Mouse (Mus musculus) hindbrain, embryonic 15.5 days (tissue): ENCODE data around the gene Ankrd33b. TPM values are rescaled to one million over a fixed set of nuclear protein-coding genes. Genes with fewer than 3 reads are reported as not detected.

ENCODE experiments used
- ATAC-seq: fragments of 200-750 bp; cut with Nextera tagmentation; 2 replicates; pipeline ENCODE4 v1.8.0; 2017; ENCODE audit warnings: low read depth, moderate number of reproducible peaks, moderate TSS enrichment; ENCODE audit not compliant: low FRiP score
- H3K27ac ChIP-seq: fragments of 300-500 bp; sonication (generic); replicated peaks from 2 replicates; pipeline ENCODE4 v1.5.1; 2015; ENCODE audit warnings: mild to moderate bottlenecking, inconsistent platforms
- H3K27me3 ChIP-seq: fragments of 300-500 bp; sonication (generic); 2 replicates; pipeline ENCODE4 v1.6.1; 2015; ENCODE audit warnings: control low read depth, inconsistent platforms
- H3K36me3 ChIP-seq: fragments of 300-500 bp; sonication (generic); 2 replicates; pipeline ENCODE4 v1.6.1; 2015; ENCODE audit warnings: control low read depth, inconsistent platforms
- H3K4me1 ChIP-seq: fragments of 300-500 bp; sonication (generic); replicated peaks from 2 replicates; pipeline ENCODE4 v1.6.1; 2015; ENCODE audit warnings: control low read depth, inconsistent platforms
- H3K4me2 ChIP-seq: fragments of 300-500 bp; sonication (generic); 2 replicates; pipeline ENCODE4 v1.6.1; 2015; ENCODE audit warnings: moderate library complexity, mild to moderate bottlenecking, inconsistent platforms
- H3K4me3 ChIP-seq: fragments of 300-500 bp; sonication (generic); 2 replicates; pipeline ENCODE4 v1.5.1; 2015; ENCODE audit warnings: mild to moderate bottlenecking, inconsistent platforms
- H3K9ac ChIP-seq: fragments of 300-500 bp; sonication (generic); 2 replicates; pipeline ENCODE4 v1.6.1; 2015; ENCODE audit warnings: inconsistent platforms
- H3K9me3 ChIP-seq: fragments of 300-500 bp; sonication (generic); 2 replicates; pipeline ENCODE4 v1.6.1; 2016; ENCODE audit warnings: control low read depth, inconsistent platforms
- WGBS: fragments of 180-500 bp; shearing (Covaris S2); methylation state at CpG from one replicate; pipeline ENCODE4 v1.1.7; 2015; 5-methylcytosine and 5-hydroxymethylcytosine counted together
- polyA plus RNA-seq: library from polyadenylated mRNA; unstranded; fragments of >200 nt; fragmentation: Nextera tagmentation; extraction: Ambion mirVana; gene quantifications from 2 replicates; pipeline ENCODE4 v1.2.1, GENCODE M21; 2015

The Ankrd33b gene
- polyA plus RNA-seq, 1 experiment from 2014 or later = 1.0 TPM

DNA sequence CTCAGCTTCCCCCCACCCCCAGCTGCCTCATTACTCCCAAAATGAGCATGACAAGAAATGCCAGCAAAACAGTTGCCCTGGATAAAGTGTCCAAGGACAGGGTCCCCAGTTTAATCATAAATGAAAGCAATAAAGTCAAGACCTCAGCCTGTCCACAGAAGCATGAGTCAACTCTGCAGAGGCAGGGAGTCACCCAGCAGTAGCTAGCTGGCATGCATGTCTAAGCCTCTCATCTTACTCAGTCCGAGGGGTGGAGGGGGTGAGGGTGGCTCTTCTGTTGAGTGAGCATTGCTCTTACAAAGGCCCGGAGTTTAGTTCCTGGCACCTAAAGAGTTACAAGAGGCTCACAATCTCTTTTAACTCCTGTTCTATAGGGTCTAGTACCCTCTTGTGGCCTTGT lies 55.5 kb downstream of the Ankrd33b start:
- Histone ChIP-seq H3K9ac (no peak overlapping the region), H3K4me1 (no peaks in the 10 kb centered on the region), H3K4me3 (no peak overlapping the region), H3K4me2 (no peak overlapping the region), H3K27me3 (no peaks in the 10 kb centered on the region), H3K36me3 (no peaks in the 10 kb centered on the region), H3K9me3 (no peaks in the 10 kb centered on the region), H3K27ac (no peak overlapping the region)
- no peak for ATAC-seq
- WGBS = 78% methylated on average over 2 of the region's 2 CpGs

DNA sequence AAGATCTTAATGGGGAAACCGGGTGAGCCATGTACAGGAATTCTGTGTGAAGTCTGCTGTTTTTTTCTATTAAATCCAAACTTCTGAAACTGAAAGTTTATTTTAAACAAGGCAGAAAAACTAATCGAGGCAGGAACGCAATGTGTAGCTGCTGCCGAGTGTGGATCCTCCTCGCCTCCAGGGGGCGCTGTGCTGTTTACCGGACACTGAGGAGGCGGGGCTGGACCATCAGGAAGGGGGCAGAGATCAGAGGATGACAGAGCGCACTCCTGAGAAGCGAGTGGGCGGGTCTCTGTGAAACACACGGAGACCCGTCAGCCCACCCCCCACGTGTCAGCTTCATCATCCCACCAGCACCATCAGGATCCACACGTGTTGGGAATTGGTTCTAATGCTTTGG lies 58.0 kb downstream of the Ankrd33b start:
- no peaks in the 10 kb centered on the region for H3K9me3 ChIP-seq
- no peaks in the 10 kb centered on the region for H3K27me3 ChIP-seq
- no peaks in the 10 kb centered on the region for H3K4me1 ChIP-seq
- no peak overlapping the region for H3K27ac ChIP-seq
- no peak overlapping the region for H3K4me3 ChIP-seq
- no peak overlapping the region for H3K9ac ChIP-seq
- H3K4me2 ChIP-seq = no peak overlapping the region
- no peak for ATAC-seq
- no peaks in the 10 kb centered on the region for H3K36me3 ChIP-seq
- 74% methylated on average over 15 of the region's 15 CpGs for WGBS

DNA sequence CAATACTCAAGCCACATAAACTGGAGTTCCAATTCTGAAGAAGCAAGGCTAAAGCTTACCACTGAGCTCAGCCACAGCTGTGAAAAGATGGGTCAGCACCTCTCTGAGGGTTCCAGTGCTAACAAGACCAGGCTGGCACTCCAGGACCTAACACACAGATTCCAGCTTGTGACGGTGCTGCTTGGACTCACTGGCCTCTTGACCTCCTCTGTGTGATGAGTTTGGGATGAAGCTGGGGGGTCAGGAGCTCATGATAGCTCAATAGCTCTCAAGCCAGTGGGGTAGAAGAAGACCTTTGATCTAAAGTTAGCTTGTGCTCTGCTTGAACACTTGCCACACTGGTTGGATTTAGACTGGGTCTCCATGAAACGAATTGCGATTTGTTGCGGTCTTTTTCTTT lies 60.8 kb downstream of the Ankrd33b start:
- H3K9ac ChIP-seq = no peak overlapping the region
- no peak overlapping the region for H3K4me2 ChIP-seq

DNA sequence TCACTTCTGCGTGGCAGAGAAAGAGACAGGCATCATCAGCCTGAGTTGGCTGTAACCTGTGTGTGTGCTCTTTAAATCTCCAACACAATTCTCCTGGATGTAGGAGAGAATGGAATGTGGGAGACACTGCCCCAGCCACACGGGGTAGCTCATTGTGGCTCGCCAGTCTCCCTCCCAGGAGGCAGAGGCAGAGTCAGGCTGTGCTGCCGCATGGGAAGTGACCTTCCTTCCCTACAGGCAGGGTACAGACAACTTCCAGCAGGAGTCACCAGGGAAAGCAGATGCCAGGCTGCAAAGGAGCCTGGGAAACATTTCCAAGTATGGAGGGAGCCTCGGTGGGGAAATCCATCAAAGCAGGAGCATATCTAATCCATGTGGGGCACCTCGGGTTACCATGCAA lies 62.3 kb downstream of the Ankrd33b start:
- Histone ChIP-seq H3K4me1 (peaks cover 1% of the 10 kb centered on the region), H3K4me3 (no peak overlapping the region), H3K9ac (no peak overlapping the region), H3K36me3 (no peaks in the 10 kb centered on the region), H3K9me3 (no peaks in the 10 kb centered on the region), H3K27ac (no peak overlapping the region), H3K4me2 (no peak overlapping the region), H3K27me3 (no peaks in the 10 kb centered on the region)
- 44% methylated on average over 6 of the region's 6 CpGs for WGBS
- no peak for ATAC-seq

More for the DNA sequence above, 60.8 kb downstream of the Ankrd33b start:
- no peaks in the 10 kb centered on the region for H3K27me3 ChIP-seq
- no peaks in the 10 kb centered on the region for H3K4me1 ChIP-seq
- no peaks in the 10 kb centered on the region for H3K36me3 ChIP-seq
- no peak for ATAC-seq
- H3K4me3 ChIP-seq = no peak overlapping the region
- H3K27ac ChIP-seq = no peak overlapping the region
- WGBS = 84% methylated on average over 4 of the region's 4 CpGs
- H3K9me3 ChIP-seq = no peaks in the 10 kb centered on the region

DNA sequence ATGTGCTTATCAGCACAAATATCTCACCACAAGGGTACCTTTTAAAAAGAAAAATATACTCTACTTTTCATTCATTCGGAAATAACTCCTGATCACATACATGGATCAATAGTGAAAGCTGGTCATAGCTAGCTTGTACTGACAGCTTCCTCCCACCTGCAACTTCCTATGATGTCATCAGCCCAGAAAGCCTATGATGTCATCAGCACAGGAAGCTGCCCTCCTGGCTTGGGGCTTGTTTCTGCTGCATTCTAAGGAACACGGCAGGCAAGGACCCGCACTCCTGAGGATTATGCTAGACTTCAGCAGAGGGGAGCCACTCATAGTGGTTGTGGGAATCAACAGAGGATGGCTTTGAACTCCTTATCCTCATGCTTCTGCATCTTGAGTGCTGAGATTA lies 63.2 kb downstream of the Ankrd33b start:
- Histone ChIP-seq H3K27ac (no peak overlapping the region), H3K4me3 (no peak overlapping the region), H3K36me3 (no peaks in the 10 kb centered on the region), H3K9ac (no peak overlapping the region), H3K9me3 (no peaks in the 10 kb centered on the region), H3K4me1 (peaks cover 10% of the 10 kb centered on the region), H3K4me2 (no peak overlapping the region), H3K27me3 (no peaks in the 10 kb centered on the region)
- ATAC-seq = no peak
- 92% methylated on average over 3 of the region's 3 CpGs for WGBS

DNA sequence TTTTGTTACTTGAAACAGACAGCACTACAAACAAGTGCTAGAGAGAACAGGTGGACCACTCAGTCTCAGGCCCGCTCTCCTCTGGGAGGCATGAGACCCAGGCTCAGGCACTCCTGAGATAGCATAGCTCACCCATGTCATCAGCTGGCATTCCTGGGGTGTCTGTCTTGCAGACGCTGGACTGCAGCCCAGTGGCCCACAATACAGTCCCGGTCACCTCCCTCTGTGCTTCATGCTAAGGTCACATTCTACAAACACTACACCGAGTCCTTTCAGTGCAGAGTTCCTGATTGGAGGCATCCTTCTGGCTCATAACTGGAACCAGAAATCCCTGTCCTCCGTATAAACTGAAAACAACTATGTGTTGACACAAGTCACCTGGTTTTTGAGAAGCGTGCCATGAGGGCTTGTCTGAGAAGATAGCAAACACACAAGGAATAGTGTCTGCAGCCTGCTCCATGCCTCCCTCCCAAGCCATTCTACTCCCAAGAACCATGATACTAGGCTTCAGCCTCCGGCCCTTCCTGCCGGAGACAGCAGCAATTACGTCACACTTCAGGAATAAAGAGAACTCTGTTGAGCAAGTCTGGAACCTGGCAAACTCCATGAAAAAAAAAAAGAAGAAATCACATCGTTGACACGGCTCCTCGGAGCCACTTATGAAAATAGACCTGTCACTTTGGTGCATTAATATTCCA lies 65.1 kb downstream of the Ankrd33b start:
- Histone ChIP-seq H3K4me3 (no peak overlapping the region), H3K27ac (no peak overlapping the region), H3K9me3 (no peaks in the 10 kb centered on the region), H3K4me1 (peaks cover 19% of the 10 kb centered on the region), H3K27me3 (no peaks in the 10 kb centered on the region), H3K4me2 (no peak overlapping the region), H3K36me3 (no peaks in the 10 kb centered on the region), H3K9ac (no peak overlapping the region)
- ATAC-seq = no peak
- 73% methylated on average over 12 of the region's 12 CpGs for WGBS

DNA sequence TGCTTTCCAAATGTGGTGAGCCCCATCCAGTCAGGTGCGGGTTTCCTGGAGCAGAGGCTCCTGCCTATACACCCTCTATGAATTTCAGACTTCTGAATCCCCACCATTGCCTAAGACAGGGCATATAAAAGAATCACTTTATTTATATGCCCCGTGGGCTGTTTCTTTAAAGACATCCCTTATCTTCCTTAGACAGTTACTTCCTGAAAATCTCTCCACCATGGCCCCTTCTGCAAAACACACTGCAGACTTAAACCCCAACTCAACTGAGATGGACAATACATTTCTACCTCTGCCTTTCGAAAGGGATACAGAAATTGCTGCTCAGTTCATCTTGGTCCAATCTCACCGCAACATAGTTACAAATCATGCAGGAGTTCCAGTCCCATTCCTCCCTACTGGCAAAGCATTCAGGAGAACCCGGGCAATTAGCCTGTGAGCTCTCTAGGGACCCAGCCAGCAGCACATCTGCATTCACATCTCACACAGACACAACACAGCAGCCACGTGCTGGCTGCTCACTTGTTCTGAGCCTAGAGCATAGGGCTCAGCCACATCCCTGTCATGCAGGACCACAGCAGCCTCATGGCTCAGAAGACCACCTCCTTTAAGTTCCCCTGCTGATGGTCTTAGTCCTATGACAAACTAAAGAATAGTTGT lies 68.1 kb downstream of the Ankrd33b start:
- 50% methylated on average over 6 of the region's 6 CpGs for WGBS
- Histone ChIP-seq H3K27me3 (peaks cover 8% of the 10 kb centered on the region; the same call in 1 of the 2 replicates), H3K36me3 (no peaks in the 10 kb centered on the region), H3K4me3 (no peak overlapping the region), H3K9ac (no peak overlapping the region), H3K9me3 (no peaks in the 10 kb centered on the region), H3K4me2 (no peak overlapping the region), H3K27ac (no peak overlapping the region), H3K4me1 (peaks cover 26% of the 10 kb centered on the region)
- peak; percentile 46; the same call in 1 of the 2 replicates for ATAC-seq

DNA sequence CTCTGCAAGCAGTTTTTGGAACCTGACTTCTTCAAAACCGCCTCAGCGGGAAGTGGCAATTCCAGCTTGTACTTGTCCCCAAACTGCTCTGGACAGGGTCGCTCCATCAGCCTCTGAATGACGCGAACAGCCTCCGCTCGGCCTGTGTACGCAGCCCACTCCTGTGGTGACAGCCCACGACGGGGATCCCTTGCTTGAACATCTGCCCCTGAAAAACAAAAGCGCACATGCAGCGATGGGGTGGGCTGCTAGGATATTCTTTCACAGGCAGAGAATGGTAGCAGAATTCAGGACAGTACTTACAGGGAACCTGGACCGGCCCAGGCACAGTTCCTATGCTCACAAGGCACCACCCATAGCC lies 69.8 kb downstream of the Ankrd33b start:
- Histone ChIP-seq H3K4me1 (peaks cover 26% of the 10 kb centered on the region), H3K36me3 (no peaks in the 10 kb centered on the region), H3K27me3 (peaks cover 9% of the 10 kb centered on the region; the same call in 1 of the 2 replicates), H3K4me3 (peak overlapping the region; percentile 38), H3K9me3 (no peaks in the 10 kb centered on the region), H3K4me2 (peak overlapping the region; percentile 78), H3K9ac (peak overlapping the region; percentile 41; the same call in 1 of the 2 replicates), H3K27ac (no peak overlapping the region)
- 16% methylated on average over 13 of the region's 13 CpGs for WGBS
- ATAC-seq = peak; percentile 42

DNA sequence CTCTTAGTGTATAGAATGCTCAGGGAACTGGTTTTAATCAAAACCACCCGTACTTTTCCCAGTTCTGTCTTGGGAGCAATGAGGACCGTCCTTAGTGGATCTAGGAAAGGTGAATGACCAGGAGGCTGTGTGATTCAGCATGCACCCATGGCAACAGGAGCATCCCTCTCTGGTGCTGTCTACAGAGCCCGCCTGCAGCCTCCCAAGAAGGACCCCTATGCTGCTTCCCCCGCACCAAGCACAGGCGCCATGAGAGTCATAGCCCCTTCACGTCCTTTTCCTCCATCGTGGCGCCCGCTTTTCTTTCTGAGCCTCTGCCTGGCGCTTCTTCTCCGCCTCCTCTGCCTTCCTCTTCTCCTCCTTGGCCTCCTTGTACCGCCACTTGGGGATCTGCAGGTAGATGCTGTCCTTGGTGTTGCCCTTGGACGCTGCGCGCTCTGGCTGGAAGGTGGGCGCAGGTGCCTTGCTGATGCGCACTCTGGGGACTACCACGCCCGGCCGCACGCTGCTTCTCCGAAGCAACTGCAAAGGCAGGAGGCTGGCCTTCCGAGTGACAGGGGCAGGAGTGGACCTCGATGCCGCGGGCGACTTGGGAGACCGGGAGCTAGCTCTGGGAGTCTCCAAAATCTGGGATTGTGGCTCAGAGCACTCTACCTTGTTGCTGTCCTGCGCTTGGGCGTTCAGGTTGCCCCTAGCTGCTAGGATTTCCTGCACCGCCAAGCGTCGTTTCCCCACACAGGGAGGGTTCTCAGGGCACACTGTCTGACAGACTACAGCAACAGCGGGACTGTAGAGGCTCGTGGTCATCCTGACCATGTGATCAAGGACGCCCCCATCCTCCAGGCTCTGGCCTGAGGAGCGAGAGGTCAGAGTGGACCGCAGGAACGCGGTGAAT lies 70.4 kb downstream of the Ankrd33b start:
- 7% methylated on average over 40 of the region's 40 CpGs for WGBS
- peak overlapping the region; percentile 78 for H3K4me2 ChIP-seq
- peaks cover 9% of the 10 kb centered on the region; the same call in 1 of the 2 replicates for H3K27me3 ChIP-seq
- ATAC-seq = peak; percentile 57
- peaks cover 26% of the 10 kb centered on the region for H3K4me1 ChIP-seq
- no peaks in the 10 kb centered on the region for H3K9me3 ChIP-seq
- no peak overlapping the region for H3K27ac ChIP-seq
- H3K4me3 ChIP-seq = peak overlapping the region; percentile 38
- peak overlapping the region; percentile 41; the same call in 1 of the 2 replicates for H3K9ac ChIP-seq
- H3K36me3 ChIP-seq = no peaks in the 10 kb centered on the region

DNA sequence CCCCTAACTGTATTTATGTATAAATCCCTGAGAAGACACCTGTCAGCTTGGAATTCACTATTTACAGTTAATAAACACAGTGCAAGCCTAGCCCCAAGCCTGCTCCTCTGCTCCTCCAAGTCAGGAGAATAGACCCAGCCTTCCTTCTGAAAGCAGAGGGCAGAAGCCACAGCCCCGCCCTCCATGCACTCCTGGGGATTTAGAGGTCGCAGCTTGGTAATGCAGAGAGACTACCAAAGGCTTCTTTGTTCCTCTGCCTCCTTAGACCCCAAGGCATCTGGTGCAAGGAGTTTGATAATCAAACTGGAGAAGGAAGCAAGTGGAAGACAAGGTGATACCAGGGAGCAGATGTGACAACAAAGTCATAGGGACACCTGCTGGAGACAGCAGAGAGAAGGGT lies 73.2 kb downstream of the Ankrd33b start:
- Histone ChIP-seq H3K9ac (no peak overlapping the region), H3K4me2 (no peak overlapping the region), H3K36me3 (no peaks in the 10 kb centered on the region), H3K27ac (no peak overlapping the region), H3K9me3 (no peaks in the 10 kb centered on the region), H3K27me3 (peaks cover 9% of the 10 kb centered on the region; the same call in 1 of the 2 replicates), H3K4me1 (peaks cover 17% of the 10 kb centered on the region), H3K4me3 (no peak overlapping the region)
- ATAC-seq = no peak
- WGBS = 21% methylated on average over 2 of the region's 2 CpGs

DNA sequence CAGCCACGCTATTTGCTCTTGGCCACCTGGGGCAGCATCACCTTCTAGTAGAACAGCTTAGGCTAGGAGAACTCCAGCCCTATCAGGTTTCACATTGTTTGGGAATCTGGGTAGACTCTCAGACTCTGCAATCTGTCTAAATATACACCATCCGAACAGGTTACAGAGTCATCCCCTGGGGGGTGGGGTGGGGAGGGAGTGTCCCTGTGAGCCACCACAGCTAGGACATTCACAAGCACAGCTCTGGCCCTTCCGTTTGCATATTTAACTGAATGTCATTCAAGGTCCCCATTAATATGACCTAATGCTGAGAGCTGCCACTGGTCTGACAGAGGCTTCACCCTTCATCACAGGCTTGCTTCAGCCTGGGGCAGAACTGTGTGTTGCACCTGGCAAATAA lies 74.9 kb downstream of the Ankrd33b start:
- peaks cover 9% of the 10 kb centered on the region; the same call in 1 of the 2 replicates for H3K27me3 ChIP-seq
- H3K4me3 ChIP-seq = no peak overlapping the region
- WGBS = 49% methylated on average over 3 of the region's 3 CpGs
- no peaks in the 10 kb centered on the region for H3K36me3 ChIP-seq
- H3K9me3 ChIP-seq = no peaks in the 10 kb centered on the region
- H3K4me2 ChIP-seq = no peak overlapping the region
- H3K9ac ChIP-seq = no peak overlapping the region
- ATAC-seq = no peak
- peaks cover 10% of the 10 kb centered on the region for H3K4me1 ChIP-seq
- H3K27ac ChIP-seq = no peak overlapping the region

DNA sequence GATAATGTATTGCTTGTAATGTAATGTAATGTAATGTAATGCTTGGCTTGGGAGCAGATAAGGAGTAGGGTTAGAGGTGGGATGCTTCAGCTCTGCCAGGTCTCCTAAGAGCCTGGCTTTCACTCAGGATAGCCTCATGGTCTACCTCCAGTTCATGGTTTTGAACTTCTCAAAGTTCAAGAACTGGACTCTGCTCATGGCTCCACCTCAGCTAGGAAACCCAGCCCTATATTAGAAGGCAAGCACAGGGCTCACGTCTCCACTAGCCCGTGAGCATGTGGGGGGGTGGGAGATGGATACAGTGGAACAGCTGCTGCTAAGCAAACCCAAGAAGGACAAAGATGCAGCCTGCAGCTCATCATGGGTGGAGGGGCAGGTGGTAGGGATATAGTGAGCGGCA lies 81.8 kb downstream of the Ankrd33b start:
- Histone ChIP-seq H3K9ac (no peak overlapping the region), H3K4me1 (peaks cover 8% of the 10 kb centered on the region; the same call in 1 of the 2 replicates), H3K9me3 (no peaks in the 10 kb centered on the region), H3K36me3 (no peaks in the 10 kb centered on the region), H3K4me2 (no peak overlapping the region), H3K4me3 (no peak overlapping the region), H3K27ac (no peak overlapping the region), H3K27me3 (no peaks in the 10 kb centered on the region)
- 89% methylated on average over 3 of the region's 3 CpGs for WGBS
- no peak for ATAC-seq
